Mouse (Mus musculus) common myeloid progenitor, adult 5-6 weeks (primary cell): ENCODE measurements at regions not wholly inside any gene's neighbourhood (a gene's known extent, or its start where the extent isn't known, plus 50 kb on each side); places are given as distances from the start of the nearest gene placed in this dataset.

Experiments
- ATAC-seq: replicated peaks from 2 replicates; pipeline ENCODE4 v1.8.0; 2016; ENCODE audit warnings: low read depth, mild to moderate bottlenecking, moderate TSS enrichment, inconsistent platforms; ENCODE audit not compliant: poor library complexity, severe bottlenecking

GRCm38 (mm10) chr11:64650571-64651282 lies 214.3 kb upstream of the F930015N05Rik start:
- no peak for ATAC-seq

- ATAC-seq, result no peak
Observed at GRCm38 (mm10) chr11:64652811-64653210, 216.4 kb upstream of the F930015N05Rik start.

GRCm38 (mm10) chr11:64655162-64655561 lies 218.7 kb upstream of the F930015N05Rik start:
- ATAC-seq, result peak; percentile 95

GRCm38 (mm10) chr11:64663166-64663565 lies 226.7 kb upstream of the F930015N05Rik start:
- ATAC-seq, result no peak

- no peak for ATAC-seq
Observed at GRCm38 (mm10) chr11:64667010-64667409, 230.6 kb upstream of the F930015N05Rik start.

GRCm38 (mm10) chr11:64667521-64667920 lies 231.1 kb upstream of the F930015N05Rik start:
- no peak for ATAC-seq

GRCm38 (mm10) chr11:64671898-64672297 lies 235.4 kb upstream of the F930015N05Rik start:
- ATAC-seq, result no peak

- no peak for ATAC-seq
Observed at GRCm38 (mm10) chr11:64673546-64673945, 237.1 kb upstream of the F930015N05Rik start.

GRCm38 (mm10) chr11:64703776-64704175 lies 267.3 kb upstream of the F930015N05Rik start:
- no peak for ATAC-seq

GRCm38 (mm10) chr11:64711801-64712200 lies 267.0 kb upstream of the Elac2 start:
- ATAC-seq, result no peak

GRCm38 (mm10) chr11:64715182-64715581 lies 263.7 kb upstream of the Elac2 start:
- no peak for ATAC-seq

- ATAC-seq, result peak; percentile 99
Observed at GRCm38 (mm10) chr11:64718316-64719085, 260.3 kb upstream of the Elac2 start.

- ATAC-seq, result no peak
Observed at GRCm38 (mm10) chr11:64726249-64726648, 252.6 kb upstream of the Elac2 start.

- ATAC-seq, result no peak
Observed at GRCm38 (mm10) chr11:64727841-64728421, 250.9 kb upstream of the Elac2 start.

- ATAC-seq, result no peak
Observed at GRCm38 (mm10) chr11:64738948-64739347, 239.9 kb upstream of the Elac2 start.

- ATAC-seq, result no peak
Observed at GRCm38 (mm10) chr11:64743753-64744152, 235.1 kb upstream of the Elac2 start.

- no peak for ATAC-seq
Observed at GRCm38 (mm10) chr11:64746146-64746545, 232.7 kb upstream of the Elac2 start.

GRCm38 (mm10) chr11:64749976-64750375 lies 228.9 kb upstream of the Elac2 start:
- no peak for ATAC-seq

GRCm38 (mm10) chr11:64752299-64752698 lies 226.5 kb upstream of the Elac2 start:
- ATAC-seq, result peak; percentile 86

- no peak for ATAC-seq
Observed at GRCm38 (mm10) chr11:64752816-64753215, 226.0 kb upstream of the Elac2 start.

GRCm38 (mm10) chr11:64754076-64754475 lies 224.8 kb upstream of the Elac2 start:
- ATAC-seq, result no peak
